Mouse (Mus musculus): ENCODE data around the gene Hipk2.
A peak's percentile ranks its signal among the peaks of the same experiment; 100 is the strongest.
"Not testable (repeated sequence)": the region's sequence is repeated elsewhere in the genome, so short reads cannot be mapped to it uniquely, and the experiment has no call there.

Gene Hipk2

DNA sequence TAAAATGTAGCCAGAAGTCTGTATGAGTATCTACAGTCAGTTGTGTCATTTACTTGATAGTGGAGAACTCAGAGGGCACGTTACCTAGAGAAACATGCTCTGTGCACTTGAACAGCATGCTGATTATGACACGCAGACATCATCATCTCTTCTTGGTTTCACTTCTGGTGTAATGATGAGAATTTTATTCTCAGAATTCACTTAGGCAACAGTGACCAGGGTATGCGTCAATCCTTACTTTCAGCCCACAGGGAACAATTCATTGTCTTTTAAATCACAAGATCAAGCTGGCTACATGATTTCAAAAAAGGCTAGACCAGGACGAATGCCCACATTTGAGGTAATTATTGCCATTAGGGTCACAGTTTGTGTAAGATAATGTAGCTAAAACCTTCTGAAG is 185.3 kb downstream of the Hipk2 start:
- no peak for DNase-seq

- no peak for DNase-seq
These were observed 187.1 kb downstream of the Hipk2 start for GRCm38 (mm10) chr6:38688841-38689240.

DNA sequence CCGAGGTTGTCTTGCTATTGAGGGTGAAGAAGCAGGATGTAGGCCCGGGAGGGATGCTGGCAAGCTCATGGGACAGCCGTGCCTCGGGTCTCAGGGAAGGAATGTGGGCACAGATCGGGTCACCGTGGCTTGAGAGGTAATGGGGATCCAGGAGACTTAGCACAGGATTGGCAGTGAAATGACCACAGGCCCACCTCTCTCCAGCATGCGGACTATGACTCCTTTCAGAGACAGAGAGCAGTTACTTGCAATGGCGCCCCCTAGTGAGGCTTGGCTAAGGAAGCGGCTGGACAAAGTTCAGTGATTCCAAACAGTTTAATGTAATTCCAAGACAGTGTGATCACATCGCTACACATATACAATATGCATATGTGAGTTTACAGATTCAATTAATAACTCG is 188.7 kb downstream of the Hipk2 start:
- peak in 1 of 2 experiments; percentile 35 for DNase-seq

GRCm38 (mm10) chr6:38682532-38682931 is 193.4 kb downstream of the Hipk2 start:
- no peak for DNase-seq

GRCm38 (mm10) chr6:38677629-38678028 is 198.3 kb downstream of the Hipk2 start:
- no peak for DNase-seq

GRCm38 (mm10) chr6:38676723-38677122 is 199.2 kb downstream of the Hipk2 start:
- no peak for DNase-seq

GRCm38 (mm10) chr6:38676217-38676616 is 199.7 kb downstream of the Hipk2 start:
- no peak for DNase-seq

- no peak for DNase-seq
These were observed 204.0 kb downstream of the Hipk2 start for GRCm38 (mm10) chr6:38672011-38672410.

DNA sequence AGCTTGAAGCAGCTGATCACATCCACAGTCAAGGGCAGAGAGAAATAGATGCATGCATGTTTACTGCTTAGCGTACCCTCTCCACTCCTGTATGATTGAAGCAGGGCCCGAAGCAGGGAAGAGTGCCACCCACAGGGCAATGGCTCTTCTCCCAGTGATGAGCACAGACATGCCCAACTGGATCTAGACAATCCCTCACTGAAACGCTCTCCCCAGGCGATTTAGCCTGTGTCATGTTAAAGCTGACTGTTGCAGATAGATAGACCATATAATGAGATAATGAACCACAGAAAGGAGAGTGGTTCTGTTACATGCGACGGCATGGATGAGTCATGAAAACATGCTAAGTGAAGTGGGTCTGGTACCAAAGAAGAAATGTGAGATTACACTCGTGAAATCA is 204.7 kb downstream of the Hipk2 start:
- DNase-seq: no peak

DNA sequence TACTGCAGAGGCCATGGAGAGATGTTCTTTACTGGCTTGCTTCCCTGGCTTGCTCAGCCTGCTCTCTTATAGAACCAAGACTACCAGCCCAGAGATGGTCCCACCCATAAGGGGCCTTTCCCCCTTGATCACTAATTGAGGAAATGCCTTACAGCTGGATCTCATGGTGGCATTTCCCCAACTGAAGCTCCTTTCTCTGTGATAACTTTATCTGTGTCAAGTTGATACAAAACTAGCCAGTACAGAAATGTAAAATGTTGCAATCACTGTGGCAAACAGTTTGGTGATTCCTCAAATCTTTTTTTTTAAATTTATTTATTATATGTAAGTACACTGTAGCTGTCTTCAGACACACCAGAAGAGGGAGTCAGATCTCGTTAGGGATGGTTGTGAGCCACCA is 205.5 kb downstream of the Hipk2 start:
- DNase-seq: not testable (repeated sequence)

DNA sequence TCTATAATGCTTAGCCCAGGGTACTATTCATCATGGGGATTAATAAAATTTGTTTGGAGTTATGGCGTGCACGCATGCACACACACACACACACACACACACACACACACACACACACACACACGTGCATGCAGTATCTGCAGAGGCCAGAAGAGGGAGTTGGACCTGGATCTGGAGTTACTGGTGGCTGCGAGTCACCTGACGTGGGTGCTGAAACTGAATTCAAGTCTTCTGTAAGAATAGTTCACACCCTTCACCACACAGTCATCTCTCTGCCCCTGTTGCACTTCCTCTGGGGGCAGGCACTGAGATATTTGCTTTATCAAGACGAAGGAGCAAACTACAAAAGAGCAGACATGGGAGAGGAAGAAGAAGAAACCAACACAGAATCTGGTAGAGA is 206.4 kb downstream of the Hipk2 start:
- DNase-seq: no peak

- no peak for DNase-seq
These were observed 213.0 kb downstream of the Hipk2 start, which contains the start of gene Clec2l for GRCm38 (mm10) chr6:38662714-38663615. Gene Clec2l (plus strand): TSS chr6:38663069.

GRCm38 (mm10) chr6:38661626-38662025 is 214.3 kb downstream of the Hipk2 start:
- DNase-seq: no peak

GRCm38 (mm10) chr6:38650263-38650937 is 225.6 kb downstream of the Hipk2 start:
- DNase-seq: peak; percentile 31 to 56

DNA sequence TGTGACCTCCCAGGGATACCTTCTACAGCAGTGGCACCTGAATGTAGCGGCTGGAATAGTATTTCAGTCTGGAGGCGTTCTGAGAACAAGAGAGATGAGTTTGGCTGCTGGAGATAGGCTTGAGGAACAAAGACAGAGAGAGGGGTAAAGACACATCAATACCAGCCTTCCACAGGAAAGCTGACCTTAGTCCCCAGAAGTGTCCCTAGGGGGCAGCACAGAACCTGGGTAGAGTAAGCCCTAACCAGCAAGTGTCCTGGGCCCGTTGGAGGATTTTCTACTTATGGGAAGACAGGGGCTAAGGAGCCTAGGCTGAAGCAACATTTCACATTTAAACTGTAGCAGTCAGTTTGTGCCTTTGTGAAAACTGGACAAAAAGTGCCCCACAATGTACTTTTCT is 226.4 kb downstream of the Hipk2 start:
- peak in 1 of 2 experiments; percentile 32 for DNase-seq

Data from spleen, adult 18-20 months (tissue).